Mouse (Mus musculus) heart, postnatal 10 days (tissue): ENCODE results near the gene Park7. TPM values are rescaled to one million over a fixed set of nuclear protein-coding genes. Genes with fewer than 3 reads are reported as not detected.

Experiments used
- DNase-seq, 2 experiments: peaks; one replicate each; pipeline ENCODE4 v3.0.0; 2021
- intact Hi-C: fragments of 180-260 bp; cut with DNase I; formaldehyde crosslinking; loops from one replicate; pipeline ENCODE4 v1.15.1; 2025
- total RNA-seq, 2 experiments: library from RNA; stranded (reverse); gene quantifications; 2 replicates each; pipeline ENCODE4 v1.2.3; 2021

Park7 gene
- total RNA-seq, 2 experiments from 2014 or later, result 203 to 204 TPM

GRCm38 (mm10) chr4:150853680-150854461 lies 60.4 kb downstream of the Park7 start, which contains the start of gene Errfi1:
Gene Errfi1, plus strand, starts transcription at chr4:150853919.
- intact Hi-C loops, result loop anchor here (5.0 kb wide), 3 partner anchors 43 to 197 kb away; no protein-coding TSS in a partner anchor
- DNase-seq, result no peak

DNA sequence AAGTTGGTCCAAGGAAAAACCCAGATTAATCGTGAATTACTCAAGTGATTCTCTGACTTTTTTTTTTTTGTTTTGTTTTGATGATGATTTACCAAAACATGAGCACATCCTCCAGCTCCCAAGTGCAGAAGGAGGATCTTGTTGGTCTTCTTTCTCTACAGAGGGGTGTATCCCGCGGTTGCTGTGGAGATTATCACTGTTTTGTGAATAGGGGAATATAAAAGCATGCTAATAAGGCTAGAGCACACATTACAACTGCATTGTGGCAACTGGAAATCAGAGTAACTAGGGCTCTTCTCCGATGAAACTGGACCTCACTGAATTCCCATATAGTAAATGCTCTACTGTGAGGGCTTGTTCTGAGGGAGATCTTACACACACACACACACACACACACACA lies 61.8 kb downstream of the Park7 start:
- peak; percentile 53 to 57 for DNase-seq
- intact Hi-C loops, result loop anchor here (5.0 kb wide), 3 partner anchors 45 to 195 kb away; no protein-coding TSS in a partner anchor

GRCm38 (mm10) chr4:150852045-150852444 lies 62.2 kb downstream of the Park7 start:
- DNase-seq, result no peak
- intact Hi-C loops, result loop anchor here (5.0 kb wide), 3 partner anchors 45 to 195 kb away; no protein-coding TSS in a partner anchor

- DNase-seq, result no peak
- intact Hi-C loops, result loop anchor here (5.0 kb wide), 3 partner anchors 46 to 194 kb away; no protein-coding TSS in a partner anchor
These were observed 63.3 kb downstream of the Park7 start for GRCm38 (mm10) chr4:150850893-150851292.

- intact Hi-C loops, result loop anchor here (5.0 kb wide), 3 partner anchors 47 to 193 kb away; no protein-coding TSS in a partner anchor
- DNase-seq, result peak in 1 of 2 experiments; percentile 38
These were observed 64.3 kb downstream of the Park7 start for GRCm38 (mm10) chr4:150849964-150850363.

Other genes with a start within 250 kb of the Park7 start
- gene Errfi1, start 60.5 kb downstream of the Park7 start, total RNA-seq, result 10 to 100 TPM; 22.0 to 26.6 TPM
- under 1 TPM in 1 of 2 experiments, not detected in 1; 0.12 TPM for gene Tnfrsf9, start 125 bp upstream of the Park7 start, total RNA-seq
- not detected for gene Uts2, start 82.7 kb upstream of the Park7 start, total RNA-seq
- 10 to 100 TPM; 16.2 TPM for gene Per3, start 130.2 kb upstream of the Park7 start, total RNA-seq
- 10 to 100 TPM; 79.9 to 84.5 TPM for gene Vamp3, start 143.5 kb upstream of the Park7 start, total RNA-seq
- gene Gm13090, start 175.1 kb upstream of the Park7 start, total RNA-seq, result not detected